Mouse (Mus musculus): ENCODE data around the gene Slc25a33. TPM values are rescaled to one million over a fixed set of nuclear protein-coding genes. Genes with fewer than 3 reads are reported as not detected.

Gene Slc25a33
- total RNA-seq (2021), result 10 to 100 TPM; 22.7 to 25.7 TPM
- long read RNA-seq, experiment 1, transcript Slc25a33-201 (7 exons, 1,887 nt), result major isoform, 29 of 29 reads
- long read RNA-seq, experiment 1, partial matches to known transcripts, result 0 of 29 reads
- long read RNA-seq, experiment 1, other reads (novel, unspliced or antisense), result 0 of 29 reads
- long read RNA-seq, experiment 2, transcript Slc25a33-201 (7 exons, 1,887 nt), result major isoform, 24 of 25 reads
- long read RNA-seq, experiment 2, partial matches to known transcripts, result 0 of 25 reads
- long read RNA-seq, experiment 2, other reads (novel, unspliced or antisense), result 1 of 25 reads

GRCm38 (mm10) chr4:149774094-149774470 is at the start of gene Slc25a33:
Gene Slc25a33 (minus strand): TSS chr4:149774277.
- DNase-seq, result peak; percentile 97 to 98

GRCm38 (mm10) chr4:149822586-149823196 is 48.6 kb upstream of the Slc25a33 start:
- DNase-seq, result no peak

GRCm38 (mm10) chr4:149822126-149822525 is 48.0 kb upstream of the Slc25a33 start:
- peak; percentile 71 to 73 for DNase-seq

GRCm38 (mm10) chr4:149820569-149820968 is 46.5 kb upstream of the Slc25a33 start:
- DNase-seq, result peak; percentile 89 to 94

- no peak for DNase-seq
These were observed 45.1 kb upstream of the Slc25a33 start for GRCm38 (mm10) chr4:149819195-149819594.

GRCm38 (mm10) chr4:149816598-149816997 is 42.5 kb upstream of the Slc25a33 start:
- peak in 1 of 2 experiments; percentile 29 for DNase-seq

GRCm38 (mm10) chr4:149815586-149815985 is 41.5 kb upstream of the Slc25a33 start:
- DNase-seq, result no peak

GRCm38 (mm10) chr4:149813409-149814184 is 39.5 kb upstream of the Slc25a33 start:
- peak; percentile 21 to 22 for DNase-seq

GRCm38 (mm10) chr4:149810372-149810771 is 36.3 kb upstream of the Slc25a33 start:
- peak in 1 of 2 experiments; percentile 27 for DNase-seq

- peak in 1 of 2 experiments; percentile 22 for DNase-seq
These were observed 34.6 kb upstream of the Slc25a33 start for GRCm38 (mm10) chr4:149808584-149809227.

- no peak for DNase-seq
These were observed 34.0 kb upstream of the Slc25a33 start for GRCm38 (mm10) chr4:149808060-149808567.

GRCm38 (mm10) chr4:149806699-149807381 is 32.8 kb upstream of the Slc25a33 start:
- peak; percentile 87 to 97 for DNase-seq

GRCm38 (mm10) chr4:149802269-149802668 is 28.2 kb upstream of the Slc25a33 start:
- no peak for DNase-seq

GRCm38 (mm10) chr4:149800576-149800975 is 26.5 kb upstream of the Slc25a33 start:
- DNase-seq, result no peak

- no peak for DNase-seq
These were observed 26.0 kb upstream of the Slc25a33 start for GRCm38 (mm10) chr4:149800172-149800464.

GRCm38 (mm10) chr4:149799346-149800171 is 25.5 kb upstream of the Slc25a33 start:
- DNase-seq, result no peak

GRCm38 (mm10) chr4:149798684-149799309 is 24.7 kb upstream of the Slc25a33 start:
- peak; percentile 51 to 61 for DNase-seq

GRCm38 (mm10) chr4:149798116-149798515 is 24.0 kb upstream of the Slc25a33 start:
- no peak for DNase-seq

GRCm38 (mm10) chr4:149797220-149797610 is 23.1 kb upstream of the Slc25a33 start:
- no peak for DNase-seq

GRCm38 (mm10) chr4:149796567-149797219 is 22.6 kb upstream of the Slc25a33 start:
- DNase-seq, result no peak
